Mouse (Mus musculus) splenic B cell, adult 2 months (primary cell): ENCODE measurements at regions not wholly inside any gene's neighbourhood (a gene's known extent, or its start where the extent isn't known, plus 50 kb on each side); places are given as distances from the start of the nearest gene placed in this dataset.

Experiments used
- DNase-seq: peaks from one replicate; pipeline ENCODE4 v3.0.0-alpha.2; 2011; ENCODE audit warnings: low read depth, low spot score
- H3K27me3 ChIP-seq: 2 replicates; pipeline ENCODE4 v1.6.1; 2012; ENCODE audit warnings: mild to moderate bottlenecking, low read length, moderate library complexity, mixed read lengths; ENCODE audit not compliant: control insufficient read depth, poor library complexity, insufficient read depth, severe bottlenecking
- H3K36me3 ChIP-seq: 2 replicates; pipeline ENCODE4 v1.6.1; 2012; ENCODE audit warnings: mild to moderate bottlenecking, low read length, moderate library complexity, mixed read lengths; ENCODE audit not compliant: control insufficient read depth, poor library complexity, insufficient read depth, severe bottlenecking

GRCm38 (mm10) chr13:3752334-3752733 lies 51.8 kb downstream of the Calml3 start:
- DNase-seq, result no peak
- Histone ChIP-seq H3K27me3 (no peaks in the 10 kb centered on the region), H3K36me3 (no peaks in the 10 kb centered on the region)

DNA sequence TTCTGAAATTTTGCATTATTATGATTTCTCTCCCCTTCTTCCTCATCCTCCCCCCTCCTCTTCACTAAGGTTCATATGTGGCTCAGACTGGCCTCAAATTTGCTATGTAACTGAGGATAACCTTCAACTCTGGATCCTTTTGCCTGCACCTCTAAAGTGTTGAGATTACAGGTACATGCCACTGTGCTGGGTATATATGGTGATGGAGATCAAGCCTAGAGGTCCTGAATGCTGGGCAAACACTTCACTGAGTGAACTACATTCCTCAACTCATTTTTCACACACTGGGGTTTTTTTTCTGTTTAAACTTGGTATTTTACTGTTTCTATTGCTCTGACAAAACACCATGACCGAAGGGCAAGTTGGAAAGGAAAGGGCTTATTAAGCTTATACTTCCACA lies 52.9 kb downstream of the Calml3 start:
- Histone ChIP-seq H3K36me3 (no peaks in the 10 kb centered on the region), H3K27me3 (no peaks in the 10 kb centered on the region)
- no peak for DNase-seq

- H3K27me3 ChIP-seq, result no peaks in the 10 kb centered on the region
These were observed 53.4 kb downstream of the Calml3 start for GRCm38 (mm10) chr13:3750756-3751155.

GRCm38 (mm10) chr13:3749646-3750045 lies 54.5 kb downstream of the Calml3 start:
- DNase-seq, result peak; percentile 84
- Histone ChIP-seq H3K27me3 (no peaks in the 10 kb centered on the region), H3K36me3 (no peaks in the 10 kb centered on the region)

More at GRCm38 (mm10) chr13:3750756-3751155, 53.4 kb downstream of the Calml3 start:
- no peak for DNase-seq
- H3K36me3 ChIP-seq, result no peaks in the 10 kb centered on the region

- no peak for DNase-seq
- H3K36me3 ChIP-seq, result no peaks in the 10 kb centered on the region
- H3K27me3 ChIP-seq, result no peaks in the 10 kb centered on the region
These were observed 55.3 kb downstream of the Calml3 start for GRCm38 (mm10) chr13:3748859-3749258.

GRCm38 (mm10) chr13:3746524-3746923 lies 57.6 kb downstream of the Calml3 start:
- H3K27me3 ChIP-seq, result no peaks in the 10 kb centered on the region
- no peaks in the 10 kb centered on the region for H3K36me3 ChIP-seq
- no peak for DNase-seq

DNA sequence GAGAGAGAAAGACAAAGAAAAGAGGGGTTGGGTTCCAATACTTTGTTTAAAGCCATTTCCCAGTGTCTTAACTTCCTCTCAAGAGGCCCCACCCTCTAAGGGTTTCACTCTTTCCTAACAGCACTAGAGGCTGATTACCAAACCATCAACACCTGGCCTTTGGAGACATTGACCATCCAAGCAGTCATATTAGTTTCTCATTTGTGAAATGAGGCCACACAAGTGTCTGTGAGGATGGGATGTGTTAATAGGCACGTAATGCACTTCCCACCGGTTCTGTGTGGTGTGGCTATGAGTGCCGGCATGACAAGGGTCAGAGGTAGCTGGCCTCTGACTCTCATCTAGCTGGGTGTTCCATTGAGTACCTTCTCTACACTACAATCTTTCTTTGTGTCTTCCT lies 59.2 kb downstream of the Calml3 start:
- no peak for DNase-seq
- Histone ChIP-seq H3K27me3 (no peaks in the 10 kb centered on the region), H3K36me3 (no peaks in the 10 kb centered on the region)

- Histone ChIP-seq H3K27me3 (no peaks in the 10 kb centered on the region), H3K36me3 (no peaks in the 10 kb centered on the region)
- no peak for DNase-seq
These were observed 60.2 kb downstream of the Calml3 start for GRCm38 (mm10) chr13:3743692-3744457.

DNA sequence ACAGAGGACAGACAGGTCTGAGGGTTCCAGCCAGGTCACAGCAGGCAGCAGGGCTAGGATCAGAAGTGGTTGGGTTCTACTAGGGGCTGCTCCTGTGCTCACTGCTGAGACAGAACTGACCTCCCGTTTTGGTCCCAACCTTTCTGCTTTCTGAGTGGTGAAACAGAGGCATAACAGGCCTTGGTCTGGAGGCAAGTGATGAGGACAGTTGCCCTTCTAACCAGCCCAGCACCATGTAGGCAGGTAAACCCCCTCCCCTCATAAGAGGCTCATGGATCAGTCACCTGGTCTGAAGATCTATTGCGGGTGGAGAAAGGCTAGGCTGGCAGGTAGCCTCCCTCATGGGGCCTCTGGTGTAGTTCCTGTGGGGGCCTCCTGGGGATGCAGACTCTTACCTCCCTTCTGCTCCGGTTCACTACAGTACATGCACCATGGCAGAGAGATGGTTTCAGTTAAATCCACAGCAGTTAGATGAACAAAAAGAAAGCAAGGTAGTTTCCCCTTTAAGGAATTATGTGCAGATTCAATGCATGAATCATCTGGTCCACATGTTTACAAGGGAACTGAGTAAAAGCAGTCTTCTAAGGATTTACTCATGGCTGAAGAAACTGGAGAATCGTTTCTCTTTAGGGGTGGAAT lies 61.2 kb downstream of the Calml3 start:
- DNase-seq, result peak; percentile 57
- no peaks in the 10 kb centered on the region for H3K27me3 ChIP-seq
- H3K36me3 ChIP-seq, result no peaks in the 10 kb centered on the region

GRCm38 (mm10) chr13:3742094-3742730 lies 61.9 kb downstream of the Calml3 start:
- DNase-seq, result peak; percentile 62
- no peaks in the 10 kb centered on the region for H3K36me3 ChIP-seq
- no peaks in the 10 kb centered on the region for H3K27me3 ChIP-seq

DNA sequence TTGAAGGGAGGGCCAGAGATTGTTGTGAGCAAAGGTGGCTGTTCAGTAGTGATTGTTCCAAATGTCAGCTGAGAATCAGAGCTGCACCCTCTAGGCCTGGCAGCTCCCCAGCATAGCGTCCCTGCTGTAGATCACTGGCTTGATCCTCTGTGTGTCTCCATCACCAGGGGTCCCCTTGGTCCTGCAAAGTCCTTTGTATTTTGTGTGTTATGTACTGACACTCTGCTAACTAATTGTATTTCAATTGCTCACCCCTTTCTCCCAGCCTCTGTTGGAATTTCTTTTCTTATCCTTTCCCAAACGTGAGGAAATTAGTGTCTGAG lies 73.5 kb downstream of the Calml3 start:
- H3K27me3 ChIP-seq, result no peaks in the 10 kb centered on the region
- H3K36me3 ChIP-seq, result no peaks in the 10 kb centered on the region
- no peak for DNase-seq

DNA sequence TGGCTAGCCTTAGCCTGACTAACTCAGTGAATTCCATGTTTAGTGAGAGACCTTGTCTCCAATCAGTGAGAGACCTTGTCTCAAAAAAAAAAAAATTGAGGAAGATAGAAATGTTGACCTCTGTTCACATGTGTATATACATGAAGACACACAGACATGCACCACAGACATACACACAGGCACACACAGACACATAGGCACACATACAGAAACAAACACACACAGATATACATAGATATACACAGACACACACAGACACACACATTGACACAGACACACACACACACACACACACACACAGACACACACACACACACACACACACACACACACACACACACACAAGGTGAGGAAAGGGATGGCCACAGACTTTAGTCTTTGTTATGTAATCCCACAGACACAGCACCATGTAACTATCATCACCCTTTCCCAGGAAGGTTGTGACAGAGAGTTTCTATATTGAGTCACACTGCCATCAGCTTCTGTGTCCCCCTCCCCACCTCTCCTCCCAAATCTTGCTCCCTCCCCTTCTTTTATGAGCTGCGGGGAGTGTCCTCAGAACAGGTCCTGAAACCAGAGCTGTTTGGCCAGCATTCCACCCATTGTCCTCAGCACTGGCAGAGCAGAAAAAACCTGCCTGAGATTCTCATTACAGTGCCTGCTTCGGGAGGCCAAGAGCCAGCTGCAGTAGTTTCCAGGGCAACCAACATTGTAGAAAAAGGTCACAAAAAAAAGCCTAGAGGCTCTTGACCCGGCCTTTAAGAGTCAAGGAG lies 74.0 kb downstream of the Calml3 start:
- no peaks in the 10 kb centered on the region for H3K36me3 ChIP-seq
- no peak for DNase-seq
- H3K27me3 ChIP-seq, result no peaks in the 10 kb centered on the region

GRCm38 (mm10) chr13:3728888-3729287 lies 75.2 kb downstream of the Calml3 start:
- no peaks in the 10 kb centered on the region for H3K27me3 ChIP-seq
- no peak for DNase-seq
- no peaks in the 10 kb centered on the region for H3K36me3 ChIP-seq

DNA sequence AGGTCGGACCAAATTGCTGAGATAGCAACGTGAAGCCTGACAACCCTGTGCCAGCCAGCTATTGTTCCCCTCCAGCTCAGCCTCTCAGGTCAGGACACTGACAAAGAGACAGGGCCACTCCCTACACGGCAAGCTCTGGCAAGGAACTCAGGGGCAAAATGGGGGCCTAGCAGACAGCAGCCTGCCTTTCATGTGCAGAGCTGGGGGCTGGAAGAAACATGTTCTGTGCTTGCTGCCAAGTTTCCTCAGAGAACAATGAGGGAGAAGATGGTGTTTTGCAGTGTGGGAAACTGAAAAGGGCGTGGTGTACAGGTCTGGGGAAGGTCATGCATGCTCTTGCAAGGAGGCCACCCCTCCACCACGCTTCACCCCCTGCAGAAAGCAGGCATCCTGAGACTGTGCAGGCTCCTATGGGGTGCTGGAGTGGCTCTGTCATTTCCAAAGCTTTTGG lies 77.8 kb downstream of the Calml3 start:
- H3K27me3 ChIP-seq, result no peaks in the 10 kb centered on the region
- DNase-seq, result no peak
- H3K36me3 ChIP-seq, result no peaks in the 10 kb centered on the region

DNA sequence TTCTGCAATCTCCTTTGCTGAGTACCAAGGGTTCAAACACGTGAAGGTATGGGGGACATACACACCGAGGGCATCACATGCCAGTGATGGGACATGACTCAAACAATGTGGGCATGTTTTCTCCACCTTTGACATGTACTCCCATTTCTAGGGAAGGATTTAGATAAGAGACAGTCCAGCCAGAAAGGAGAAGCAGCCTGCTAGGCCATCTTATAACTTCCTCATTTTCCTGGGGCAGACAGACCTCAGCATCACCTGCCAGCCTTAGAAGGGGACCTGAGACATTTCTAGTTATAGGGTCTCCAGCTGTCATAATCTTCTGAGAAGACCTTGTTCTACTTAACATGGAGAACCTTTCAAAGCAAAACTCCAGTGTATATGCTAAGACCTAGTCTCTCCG lies 78.3 kb downstream of the Calml3 start:
- peak; percentile 43 for DNase-seq
- Histone ChIP-seq H3K27me3 (no peaks in the 10 kb centered on the region), H3K36me3 (no peaks in the 10 kb centered on the region)
